Mouse (Mus musculus) megakaryocyte, embryonic 14.5 days (primary cell): ENCODE results near the gene Hist1h4a. TPM values are rescaled to one million over a fixed set of nuclear protein-coding genes. Genes with fewer than 3 reads are reported as not detected.
"Not testable (repeated sequence)": the region's sequence is repeated elsewhere in the genome, so short reads cannot be mapped to it uniquely, and the experiment has no call there.

Experiments used
- H3K27me3 ChIP-seq: replicated peaks from 2 replicates; pipeline ENCODE3; 2012; ENCODE audit warnings: inconsistent platforms
- H3K36me3 ChIP-seq: replicated peaks from 2 replicates; pipeline ENCODE3; 2012; ENCODE audit warnings: low read length, inconsistent platforms, mixed read lengths
- H3K4me1 ChIP-seq: 2 replicates; pipeline ENCODE4 v1.6.1; 2012; ENCODE audit warnings: inconsistent platforms
- H3K4me3 ChIP-seq: replicated peaks from 2 replicates; pipeline ENCODE3; 2012; ENCODE audit warnings: moderate library complexity, mild to moderate bottlenecking, inconsistent platforms
- H3K9me3 ChIP-seq: 2 replicates; pipeline ENCODE4 v1.6.1; 2012; ENCODE audit warnings: inconsistent platforms
- FLI1 ChIP-seq: IDR thresholded peaks from 2 replicates; pipeline ENCODE4 v1.6.1; 2012; ENCODE audit warnings: low read length, inconsistent platforms, mixed read lengths
- GATA1 ChIP-seq: IDR thresholded peaks from 3 replicates; pipeline ENCODE4 v1.6.1; 2012; ENCODE audit warnings: mixed read lengths, low read length, inconsistent platforms, borderline replicate concordance
- polyA plus RNA-seq: library from polyadenylated mRNA; stranded (reverse); fragments of >175 nt; gene quantifications from 2 replicates; pipeline ENCODE4 v1.2.3, GENCODE M21; 2012; ENCODE audit warnings: low replicate concordance; ENCODE audit not compliant: insufficient read depth

Hist1h4a gene
- polyA plus RNA-seq, 1 experiment, result 45.4 TPM

DNA sequence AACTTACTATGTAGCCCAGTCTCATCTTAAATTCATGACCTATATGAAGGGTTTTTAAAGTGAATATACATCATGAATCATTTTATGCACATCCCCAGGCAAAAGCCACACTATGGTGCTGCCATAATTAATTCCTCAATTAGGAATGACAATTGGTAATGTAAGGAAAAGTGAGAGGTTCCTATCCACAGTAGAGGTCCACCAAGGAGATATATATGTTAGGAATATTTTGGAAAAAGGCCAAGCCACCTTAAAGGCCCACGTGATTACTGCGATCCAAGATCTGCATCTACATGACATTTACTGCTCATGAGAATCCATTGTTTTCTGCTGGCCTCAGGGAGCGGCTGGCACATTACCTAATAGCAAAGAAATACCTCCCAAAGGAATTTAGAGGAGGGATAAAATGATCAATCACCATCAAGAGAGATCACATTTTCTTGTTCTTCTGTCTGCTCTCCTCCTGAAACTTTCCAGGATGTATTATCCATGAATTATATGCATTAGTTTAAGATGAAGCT, 1.7 kb downstream of the Hist1h4a start:
- H3K9me3 ChIP-seq, result no peaks in the 10 kb centered on the region
- TF ChIP-seq FLI1 (no peak), GATA1 (no peak)
- H3K4me3 ChIP-seq, result no peak overlapping the region
- H3K4me1 ChIP-seq, result peaks cover 64% of the 10 kb centered on the region
- H3K27me3 ChIP-seq, result no peaks in the 10 kb centered on the region
- H3K36me3 ChIP-seq, result no peaks in the 10 kb centered on the region

DNA sequence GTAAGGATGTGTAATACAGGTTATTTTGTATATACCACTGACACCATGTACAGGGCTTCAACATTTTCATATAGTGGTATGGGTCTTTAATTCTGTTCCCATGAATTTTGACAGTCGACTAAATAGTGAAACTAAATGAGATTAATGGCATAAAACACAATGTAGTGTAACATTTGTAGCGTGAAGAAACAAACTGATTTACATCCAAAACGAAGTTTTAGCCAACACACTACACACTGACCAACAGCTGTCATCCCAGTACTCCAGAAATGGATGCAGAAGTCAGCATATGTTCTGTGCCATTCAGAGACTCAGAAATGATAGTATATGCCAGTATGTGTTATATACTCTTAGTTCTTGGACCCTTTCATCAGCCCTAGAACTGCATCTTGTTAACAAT, 3.1 kb downstream of the Hist1h4a start:
- no peaks in the 10 kb centered on the region for H3K27me3 ChIP-seq
- H3K4me1 ChIP-seq, result peaks cover 59% of the 10 kb centered on the region
- no peaks in the 10 kb centered on the region for H3K36me3 ChIP-seq
- no peak for TF ChIP-seq GATA1
- no peak for TF ChIP-seq FLI1
- H3K4me3 ChIP-seq, result peak overlapping the region; percentile 85
- H3K9me3 ChIP-seq, result no peaks in the 10 kb centered on the region

DNA sequence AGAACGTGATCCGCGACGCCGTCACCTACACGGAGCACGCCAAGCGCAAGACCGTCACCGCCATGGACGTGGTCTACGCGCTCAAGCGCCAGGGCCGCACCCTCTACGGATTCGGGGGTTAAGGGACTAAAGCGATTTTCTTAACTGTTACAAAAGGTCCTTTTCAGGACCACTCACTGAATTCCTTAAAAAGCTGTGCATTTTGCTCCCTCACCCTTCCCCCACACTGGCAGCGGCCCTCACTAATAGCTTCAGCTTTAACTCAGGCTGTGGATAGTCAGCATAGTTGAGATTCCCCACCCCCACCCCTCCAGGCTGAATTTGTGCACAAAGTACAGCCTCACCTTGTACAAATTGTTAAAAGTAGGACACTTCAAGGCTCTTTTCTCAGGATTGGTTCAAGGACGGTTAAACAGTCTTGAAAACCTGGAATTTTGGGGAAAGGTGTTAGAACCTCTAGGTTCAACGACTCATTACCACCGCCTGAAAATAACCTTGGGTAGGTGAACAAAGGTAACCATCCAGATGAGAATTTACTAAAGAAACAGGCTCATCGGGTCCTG, 3.7 kb downstream of the Hist1h4a start:
- Histone ChIP-seq H3K36me3 (no peaks in the 10 kb centered on the region), H3K4me1 (peaks cover 56% of the 10 kb centered on the region), H3K4me3 (peak overlapping the region; percentile 85), H3K9me3 (no peaks in the 10 kb centered on the region), H3K27me3 (no peaks in the 10 kb centered on the region)
- TF ChIP-seq GATA1 (no peak), FLI1 (no peak)

DNA sequence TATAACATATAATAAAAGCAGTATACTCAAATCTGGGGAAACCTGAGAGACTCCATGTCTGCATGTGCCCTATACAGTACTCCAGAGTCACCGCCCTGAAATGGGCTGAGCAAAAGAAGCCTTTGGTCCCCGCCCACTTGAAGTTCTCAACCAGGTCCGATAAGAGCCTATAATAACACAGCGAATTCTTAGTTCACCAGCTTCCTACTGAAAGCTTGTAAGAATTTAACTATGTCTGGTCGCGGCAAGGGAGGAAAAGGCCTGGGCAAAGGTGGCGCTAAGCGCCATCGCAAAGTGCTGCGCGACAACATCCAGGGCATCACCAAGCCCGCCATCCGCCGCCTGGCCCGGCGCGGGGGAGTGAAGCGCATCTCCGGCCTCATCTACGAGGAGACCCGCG, 4.2 kb downstream of the Hist1h4a start, which contains the start of gene Hist1h4b:
TSS of gene Hist1h4b (plus strand) at position 224 of the 400 bp plus-strand sequence.
- no peaks in the 10 kb centered on the region for H3K9me3 ChIP-seq
- TF ChIP-seq FLI1 (no peak), GATA1 (no peak)
- no peaks in the 10 kb centered on the region for H3K36me3 ChIP-seq
- H3K4me3 ChIP-seq, result peak within 1 kb of the TSS; percentile 85
- H3K4me1 ChIP-seq, result peaks cover 58% of the 10 kb centered on the region
- H3K27me3 ChIP-seq, result no peaks in the 10 kb centered on the region

DNA sequence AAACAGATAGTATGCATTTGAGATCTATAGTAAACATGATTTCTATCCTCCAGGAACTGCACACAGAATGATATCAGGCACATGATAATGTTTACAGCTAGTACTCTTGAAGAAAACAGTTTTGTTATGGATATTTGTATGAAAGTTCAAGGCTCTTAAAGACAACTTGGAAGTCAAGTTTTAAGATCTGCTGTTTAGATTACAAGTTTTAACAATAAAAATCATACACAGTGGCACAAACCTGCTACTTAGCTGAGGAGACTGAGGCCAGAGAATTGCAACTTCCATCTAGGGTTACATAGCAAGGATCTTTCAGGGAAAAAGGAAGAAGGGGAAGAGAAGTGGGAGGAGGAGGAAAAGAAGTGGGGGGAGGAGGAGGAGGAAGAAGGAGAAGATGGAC, 6.0 kb downstream of the Hist1h4a start:
- H3K4me1 ChIP-seq, result peaks cover 50% of the 10 kb centered on the region
- no peak overlapping the region for H3K4me3 ChIP-seq
- H3K36me3 ChIP-seq, result no peaks in the 10 kb centered on the region
- no peaks in the 10 kb centered on the region for H3K9me3 ChIP-seq
- H3K27me3 ChIP-seq, result no peaks in the 10 kb centered on the region
- TF ChIP-seq GATA1 (no peak), FLI1 (no peak)

DNA sequence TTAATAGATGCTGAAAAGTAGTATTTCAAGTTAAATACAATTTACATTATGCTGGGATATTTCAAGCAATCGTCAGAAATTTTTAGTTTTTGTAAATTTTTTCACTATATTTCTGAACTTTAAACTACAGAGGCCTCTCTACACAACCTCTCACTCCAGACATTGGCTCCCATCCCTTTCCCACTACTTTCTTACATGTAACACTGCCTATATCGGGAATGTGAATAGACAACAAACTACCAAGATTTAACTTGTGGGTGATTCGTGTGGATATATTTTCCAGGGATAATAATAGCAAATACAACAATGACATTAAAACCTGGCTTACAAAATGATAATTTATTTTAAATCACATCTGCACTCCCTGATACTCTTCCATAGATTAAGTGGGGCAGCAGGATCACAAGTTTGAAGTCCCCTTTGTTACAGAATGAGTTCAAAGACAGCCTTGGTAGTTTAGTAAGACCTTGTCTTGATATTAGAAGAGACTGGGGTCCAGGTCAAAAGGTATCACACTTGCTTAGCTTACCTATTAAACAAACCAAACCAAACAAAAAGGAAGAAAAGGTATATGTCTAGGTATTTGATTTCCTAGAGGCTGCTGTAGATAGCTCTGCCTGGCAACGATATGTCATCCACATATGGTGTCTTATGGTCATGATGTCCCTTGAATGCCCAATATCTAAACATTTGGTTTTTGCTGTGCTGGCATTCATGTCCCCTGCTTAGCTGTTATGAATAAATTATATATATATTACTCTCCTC, 7.5 kb downstream of the Hist1h4a start:
- H3K4me1 ChIP-seq, result peaks cover 54% of the 10 kb centered on the region
- no peaks in the 10 kb centered on the region for H3K9me3 ChIP-seq
- no peaks in the 10 kb centered on the region for H3K27me3 ChIP-seq
- H3K4me3 ChIP-seq, result no peak overlapping the region
- H3K36me3 ChIP-seq, result no peaks in the 10 kb centered on the region
- no peak for TF ChIP-seq FLI1
- TF ChIP-seq GATA1, result no peak

DNA sequence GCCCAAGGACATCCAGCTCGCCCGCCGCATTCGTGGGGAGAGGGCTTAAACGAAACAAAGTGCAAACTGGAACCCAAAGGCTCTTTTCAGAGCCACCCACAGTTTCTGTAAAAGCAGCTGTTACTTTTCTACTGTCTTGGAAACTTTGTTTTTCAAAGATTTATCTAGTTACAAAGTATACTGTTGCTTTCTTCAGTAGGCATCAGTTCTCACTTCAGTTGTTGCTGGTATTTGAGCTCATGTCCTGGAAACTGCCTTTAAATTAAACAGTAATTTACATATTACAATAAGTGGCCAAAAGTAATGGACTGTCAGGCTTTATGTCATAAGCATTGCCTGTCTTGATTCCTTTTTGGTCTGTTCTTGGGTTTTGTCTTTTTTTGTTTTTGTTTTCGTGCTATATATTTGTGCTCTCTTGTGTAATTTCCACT, 8.3 kb downstream of the Hist1h4a start:
- peaks cover 55% of the 10 kb centered on the region for H3K4me1 ChIP-seq
- TF ChIP-seq GATA1 (no peak), FLI1 (no peak)

DNA sequence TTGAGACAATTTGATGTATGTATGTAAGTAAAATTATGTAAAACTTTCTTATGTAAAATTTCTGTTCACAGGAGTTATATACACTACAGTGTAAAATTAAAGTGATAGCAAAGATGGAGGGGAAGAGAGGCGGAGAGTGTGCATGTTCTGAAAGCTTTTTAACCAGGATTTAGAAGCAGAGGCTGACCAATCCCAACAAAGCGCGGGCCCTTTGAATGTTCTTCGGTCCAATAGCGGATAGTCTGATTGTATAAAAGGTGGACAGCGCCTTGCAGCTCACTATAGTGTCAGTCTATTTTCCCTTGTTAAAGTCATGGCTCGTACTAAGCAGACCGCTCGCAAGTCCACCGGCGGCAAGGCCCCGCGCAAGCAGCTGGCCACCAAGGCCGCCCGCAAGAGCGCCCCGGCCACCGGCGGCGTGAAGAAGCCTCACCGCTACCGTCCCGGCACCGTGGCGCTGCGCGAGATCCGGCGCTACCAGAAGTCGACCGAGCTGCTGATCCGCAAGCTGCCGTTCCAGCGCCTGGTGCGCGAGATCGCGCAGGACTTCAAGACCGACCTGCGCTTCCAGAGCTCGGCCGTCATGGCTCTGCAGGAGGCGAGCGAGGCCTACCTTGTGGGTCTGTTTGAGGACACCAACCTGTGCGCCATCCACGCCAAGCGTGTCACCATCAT, 8.8 kb downstream of the Hist1h4a start, which contains the start of gene Hist1h3b:
TSS of gene Hist1h3b (plus strand) at position 201 of the 675 bp plus-strand sequence.
- Histone ChIP-seq H3K4me1 (peaks cover 53% of the 10 kb centered on the region), H3K4me3 (peak within 1 kb of the TSS; percentile 87)
- H3K9me3 ChIP-seq, H3K36me3 ChIP-seq, H3K27me3 ChIP-seq: not testable (repeated sequence)

More for the DNA sequence above, 8.3 kb downstream of the Hist1h4a start:
- H3K27me3 ChIP-seq, result no peaks in the 10 kb centered on the region
- no peaks in the 10 kb centered on the region for H3K36me3 ChIP-seq
- H3K9me3 ChIP-seq, result no peaks in the 10 kb centered on the region
- H3K4me3 ChIP-seq, result peak overlapping the region; percentile 87

DNA sequence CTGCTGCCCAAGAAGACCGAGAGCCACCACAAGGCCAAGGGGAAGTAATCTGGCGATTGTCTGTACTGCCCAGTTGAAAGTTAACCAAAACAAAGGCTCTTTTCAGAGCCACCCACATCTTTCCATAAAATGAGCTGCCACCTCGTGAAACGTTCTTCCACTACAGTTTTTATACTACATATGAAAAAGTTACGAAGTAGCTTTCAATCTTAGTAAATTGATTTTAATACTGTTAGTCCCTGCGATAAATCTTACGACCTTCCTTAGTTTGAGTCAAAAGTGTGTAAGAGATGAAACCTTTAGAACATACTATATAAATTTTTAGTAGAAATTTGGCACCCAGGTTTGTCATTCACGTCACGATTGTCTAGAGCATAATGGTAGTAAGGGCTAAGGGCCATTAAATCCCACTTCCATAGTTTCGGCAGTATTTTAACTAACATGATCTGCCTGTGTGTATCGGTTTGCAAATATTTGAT, 9.5 kb downstream of the Hist1h4a start:
- no peak for TF ChIP-seq GATA1
- no peak for TF ChIP-seq FLI1
- H3K4me3 ChIP-seq, result peak overlapping the region; percentile 87
- peaks cover 56% of the 10 kb centered on the region for H3K4me1 ChIP-seq

DNA sequence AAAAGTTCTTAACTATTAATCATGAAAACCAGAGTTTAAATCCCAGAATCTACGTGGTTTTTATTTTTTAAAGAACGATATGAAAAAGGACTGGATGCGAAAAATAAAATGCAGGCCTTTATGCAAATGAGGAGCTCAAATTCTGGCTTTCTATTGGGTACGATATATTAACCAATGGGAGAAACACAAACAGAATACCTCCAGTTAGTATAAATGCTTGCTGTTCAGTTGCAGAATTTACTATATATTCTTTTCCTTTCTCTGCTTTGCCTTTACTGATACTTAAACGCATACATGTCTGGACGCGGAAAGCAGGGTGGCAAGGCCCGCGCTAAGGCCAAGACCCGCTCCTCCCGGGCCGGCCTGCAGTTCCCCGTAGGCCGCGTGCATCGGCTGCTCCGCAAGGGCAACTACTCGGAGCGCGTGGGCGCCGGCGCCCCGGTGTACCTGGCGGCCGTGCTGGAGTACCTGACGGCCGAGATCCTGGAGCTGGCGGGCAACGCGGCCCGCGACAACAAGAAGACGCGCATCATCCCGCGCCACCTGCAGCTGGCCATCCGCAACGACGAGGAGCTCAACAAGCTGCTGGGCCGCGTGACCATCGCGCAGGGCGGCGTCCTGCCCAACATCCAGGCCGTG, 10.1 kb downstream of the Hist1h4a start, which contains the start of gene Hist1h2ab:
TSS of gene Hist1h2ab (plus strand) at position 288 of the 639 bp plus-strand sequence.
- Histone ChIP-seq H3K4me3 (peak within 1 kb of the TSS; percentile 89), H3K4me1 (peaks cover 56% of the 10 kb centered on the region)
- H3K36me3 ChIP-seq, H3K9me3 ChIP-seq, H3K27me3 ChIP-seq: not testable (repeated sequence)

More for the DNA sequence above, 9.5 kb downstream of the Hist1h4a start:
- H3K36me3 ChIP-seq, result no peaks in the 10 kb centered on the region
- no peaks in the 10 kb centered on the region for H3K9me3 ChIP-seq
- no peaks in the 10 kb centered on the region for H3K27me3 ChIP-seq
